Mouse (Mus musculus): ENCODE data around the gene Calu. TPM values are rescaled to one million over a fixed set of nuclear protein-coding genes. Genes with fewer than 3 reads are reported as not detected.
"Not testable (repeated sequence)": the region's sequence is repeated elsewhere in the genome, so short reads cannot be mapped to it uniquely, and the experiment has no call there.

Gene Calu
- polyA plus RNA-seq, 1 experiment from 2014 or later = 354 TPM

GRCm38 (mm10) chr6:29322147-29322546 is 25.7 kb upstream of the Calu start:
- Histone ChIP-seq H3K4me1 (replicated peaks) (0 out of 2 replicates have a peak, but pooled peaks cover 3% of the 10 kb centered on the region), H3K9me3 (replicated peaks) (no peaks in the 10 kb centered on the region), H3K4me3 (no peak overlapping the region), H3K9ac (no peak overlapping the region), H3K27ac (no peak overlapping the region), H3K4me2 (no peak overlapping the region), H3K27me3 (no peaks in the 10 kb centered on the region), H3K36me3 (no peaks in the 10 kb centered on the region)
- no peak for ATAC-seq (replicated peaks; ENCODE audit: insufficient number of reproducible peaks, insufficient read depth, low FRiP score, low read depth)
- 87% methylated on average over 7 of the region's 7 CpGs for WGBS

GRCm38 (mm10) chr6:29322735-29323134 is 25.1 kb upstream of the Calu start:
- Histone ChIP-seq H3K4me1 (replicated peaks) (0 out of 2 replicates have a peak, but pooled peaks cover 3% of the 10 kb centered on the region), H3K4me2 (no peak overlapping the region), H3K27me3 (no peaks in the 10 kb centered on the region), H3K36me3 (no peaks in the 10 kb centered on the region), H3K27ac (no peak overlapping the region), H3K9me3 (replicated peaks) (no peaks in the 10 kb centered on the region), H3K9ac (no peak overlapping the region), H3K4me3 (no peak overlapping the region)
- ATAC-seq (replicated peaks; ENCODE audit: insufficient number of reproducible peaks, insufficient read depth, low FRiP score, low read depth) = no peak
- 80% methylated on average over 4 of the region's 4 CpGs for WGBS

- no peaks in the 10 kb centered on the region for H3K27me3 ChIP-seq
- H3K9ac ChIP-seq = no peak overlapping the region
- no peak overlapping the region for H3K4me3 ChIP-seq
- H3K4me2 ChIP-seq = no peak overlapping the region
- WGBS = 76% methylated on average over 9 of the region's 9 CpGs
- no peaks in the 10 kb centered on the region for H3K36me3 ChIP-seq
- H3K4me1 ChIP-seq (replicated peaks) = no peaks in the 10 kb centered on the region
- no peak for ATAC-seq (replicated peaks; ENCODE audit: insufficient number of reproducible peaks, insufficient read depth, low FRiP score, low read depth)
- H3K27ac ChIP-seq = no peak overlapping the region
- no peaks in the 10 kb centered on the region for H3K9me3 ChIP-seq (replicated peaks)
Measured at GRCm38 (mm10) chr6:29326961-29327360, 20.9 kb upstream of the Calu start.

GRCm38 (mm10) chr6:29329514-29329913 is 18.4 kb upstream of the Calu start:
- ATAC-seq (replicated peaks; ENCODE audit: insufficient number of reproducible peaks, insufficient read depth, low FRiP score, low read depth) = no peak
- Histone ChIP-seq H3K27me3 (no peaks in the 10 kb centered on the region), H3K9ac (no peak overlapping the region), H3K9me3 (replicated peaks) (no peaks in the 10 kb centered on the region), H3K4me2 (no peak overlapping the region), H3K4me3 (no peak overlapping the region), H3K4me1 (replicated peaks) (no peaks in the 10 kb centered on the region), H3K27ac (no peak overlapping the region), H3K36me3 (no peaks in the 10 kb centered on the region)
- WGBS = 40% methylated on average over 4 of the region's 4 CpGs

GRCm38 (mm10) chr6:29346512-29346911 is 1.4 kb upstream of the Calu start:
- H3K27ac ChIP-seq; H3K4me3 ChIP-seq; H3K36me3 ChIP-seq; H3K9ac ChIP-seq; H3K9me3 ChIP-seq (replicated peaks); H3K27me3 ChIP-seq; H3K4me2 ChIP-seq; ATAC-seq (replicated peaks; ENCODE audit: insufficient number of reproducible peaks, insufficient read depth, low FRiP score, low read depth): not testable (repeated sequence)
- H3K4me1 ChIP-seq (replicated peaks) = peaks cover 24% of the 10 kb centered on the region
- 97% methylated on average over 2 of the region's 2 CpGs for WGBS

GRCm38 (mm10) chr6:29347189-29347588 is 680 bp upstream of the Calu start:
- ATAC-seq (replicated peaks; ENCODE audit: insufficient number of reproducible peaks, insufficient read depth, low FRiP score, low read depth) = no peak
- peak overlapping the region; percentile 64 for H3K9ac ChIP-seq
- peak overlapping the region; percentile 96 for H3K27ac ChIP-seq
- no peaks in the 10 kb centered on the region for H3K27me3 ChIP-seq
- WGBS = 33% methylated on average over 7 of the region's 7 CpGs
- no peaks in the 10 kb centered on the region for H3K9me3 ChIP-seq (replicated peaks)
- no peaks in the 10 kb centered on the region for H3K36me3 ChIP-seq
- peak overlapping the region; percentile 95 for H3K4me3 ChIP-seq
- H3K4me2 ChIP-seq = peak overlapping the region; percentile 74
- peaks cover 30% of the 10 kb centered on the region for H3K4me1 ChIP-seq (replicated peaks)

GRCm38 (mm10) chr6:29348371-29348724 is 479 bp downstream of the Calu start:
- Histone ChIP-seq H3K27ac (peak overlapping the region; percentile 96), H3K4me1 (replicated peaks) (peaks cover 41% of the 10 kb centered on the region), H3K4me2 (peak overlapping the region; percentile 68), H3K36me3 (no peaks in the 10 kb centered on the region), H3K27me3 (no peaks in the 10 kb centered on the region), H3K9ac (peak overlapping the region; percentile 94), H3K4me3 (peak overlapping the region; percentile 95), H3K9me3 (replicated peaks) (no peaks in the 10 kb centered on the region)
- ATAC-seq (replicated peaks; ENCODE audit: insufficient number of reproducible peaks, insufficient read depth, low FRiP score, low read depth) = peak; percentile 7
- WGBS = under 1% methylated on average over 15 of the region's 15 CpGs

- Histone ChIP-seq H3K4me3 (no peak overlapping the region), H3K36me3 (peaks cover 7% of the 10 kb centered on the region; the same call in 1 of the 2 replicates), H3K27me3 (no peaks in the 10 kb centered on the region), H3K9me3 (replicated peaks) (no peaks in the 10 kb centered on the region), H3K27ac (no peak overlapping the region; the same call in 1 of the 2 replicates), H3K4me1 (replicated peaks) (peaks cover 53% of the 10 kb centered on the region), H3K9ac (no peak overlapping the region), H3K4me2 (no peak overlapping the region)
- ATAC-seq (replicated peaks; ENCODE audit: insufficient number of reproducible peaks, insufficient read depth, low FRiP score, low read depth) = no peak
Measured at GRCm38 (mm10) chr6:29351613-29352012, 3.7 kb downstream of the Calu start.

GRCm38 (mm10) chr6:29352816-29353215 is 4.9 kb downstream of the Calu start:
- Histone ChIP-seq H3K9me3 (replicated peaks) (no peaks in the 10 kb centered on the region), H3K4me1 (replicated peaks) (peaks cover 48% of the 10 kb centered on the region), H3K27me3 (no peaks in the 10 kb centered on the region), H3K9ac (no peak overlapping the region), H3K27ac (peak overlapping the region; percentile 59), H3K4me3 (no peak overlapping the region), H3K4me2 (peak overlapping the region; percentile 42), H3K36me3 (peaks cover 17% of the 10 kb centered on the region)
- ATAC-seq (replicated peaks; ENCODE audit: insufficient number of reproducible peaks, insufficient read depth, low FRiP score, low read depth) = no peak
- 15% methylated on average over 5 of the region's 5 CpGs for WGBS

- H3K9me3 ChIP-seq (replicated peaks) = no peaks in the 10 kb centered on the region
- no peak overlapping the region for H3K4me3 ChIP-seq
- peak overlapping the region; percentile 84 for H3K27ac ChIP-seq
- WGBS = 79% methylated on average over 3 of the region's 3 CpGs
- H3K4me1 ChIP-seq (replicated peaks) = peaks cover 35% of the 10 kb centered on the region
- no peak for ATAC-seq (replicated peaks; ENCODE audit: insufficient number of reproducible peaks, insufficient read depth, low FRiP score, low read depth)
- H3K4me2 ChIP-seq = no peak overlapping the region
- no peak overlapping the region for H3K9ac ChIP-seq
- no peaks in the 10 kb centered on the region for H3K27me3 ChIP-seq
- peaks cover 26% of the 10 kb centered on the region for H3K36me3 ChIP-seq
Measured at GRCm38 (mm10) chr6:29359386-29359785, 11.5 kb downstream of the Calu start.

- Histone ChIP-seq H3K27ac (peak overlapping the region; percentile 84), H3K4me2 (peak overlapping the region; percentile 26)
Measured at GRCm38 (mm10) chr6:29360211-29360610, 12.3 kb downstream of the Calu start.

GRCm38 (mm10) chr6:29362246-29363128 is 14.6 kb downstream of the Calu start:
- peaks cover 32% of the 10 kb centered on the region for H3K36me3 ChIP-seq
- no peak overlapping the region for H3K9ac ChIP-seq
- no peaks in the 10 kb centered on the region for H3K27me3 ChIP-seq
- H3K9me3 ChIP-seq (replicated peaks) = no peaks in the 10 kb centered on the region
- H3K4me2 ChIP-seq = no peak overlapping the region
- peak overlapping the region; percentile 28 for H3K27ac ChIP-seq
- 53% methylated on average over 7 of the region's 7 CpGs for WGBS
- no peak overlapping the region for H3K4me3 ChIP-seq
- peaks cover 26% of the 10 kb centered on the region for H3K4me1 ChIP-seq (replicated peaks)
- no peak for ATAC-seq (replicated peaks; ENCODE audit: insufficient number of reproducible peaks, insufficient read depth, low FRiP score, low read depth)

More at GRCm38 (mm10) chr6:29360211-29360610, 12.3 kb downstream of the Calu start:
- Histone ChIP-seq H3K36me3 (peaks cover 26% of the 10 kb centered on the region), H3K4me1 (replicated peaks) (peaks cover 32% of the 10 kb centered on the region), H3K4me3 (no peak overlapping the region), H3K27me3 (no peaks in the 10 kb centered on the region), H3K9ac (0 out of 2 replicates have a peak overlapping the region, but pooled peaks have one; percentile 7), H3K9me3 (replicated peaks) (no peaks in the 10 kb centered on the region)
- 34% methylated on average over 6 of the region's 6 CpGs for WGBS
- ATAC-seq (replicated peaks; ENCODE audit: insufficient number of reproducible peaks, insufficient read depth, low FRiP score, low read depth) = peak; percentile 64

Measured in heart, embryonic 15.5 days (tissue).